Mouse (Mus musculus): ENCODE data around the gene Kcnh4. TPM values are rescaled to one million over a fixed set of nuclear protein-coding genes. Genes with fewer than 3 reads are reported as not detected.

Kcnh4 gene
- polyA plus RNA-seq, 1 experiment, result 0.05 TPM

DNA sequence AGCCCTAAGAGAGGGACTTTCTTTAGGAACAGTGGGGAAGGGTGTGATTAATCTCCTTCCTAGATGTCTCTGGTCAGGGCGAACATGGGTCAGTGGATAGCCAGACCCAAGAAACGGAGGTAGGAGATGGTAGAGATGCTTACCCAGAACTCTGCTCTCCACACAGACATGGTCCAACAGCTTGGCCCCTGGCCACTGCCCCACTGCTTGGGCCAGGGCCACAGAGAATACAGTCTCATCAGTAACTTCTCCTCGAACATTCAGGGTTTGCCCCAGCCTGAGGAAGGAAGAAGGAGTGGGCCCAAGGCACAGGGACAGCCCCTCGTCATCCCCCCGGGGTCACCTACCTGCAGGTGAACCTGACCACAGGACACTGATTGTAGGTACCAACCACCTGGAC, 8.1 kb upstream of the Kcnh4 start:
- Histone ChIP-seq H3ac (ENCODE audit: control insufficient read depth, insufficient read length) (no peak overlapping the region), H3K4me2 (ENCODE audit: low read depth) (no peak overlapping the region), H3K27me3 (ENCODE audit: control insufficient read depth, insufficient read depth, insufficient read length) (peaks cover 3% of the 10 kb centered on the region), H3K36me3 (ENCODE audit: control insufficient read depth, insufficient read depth) (no peaks in the 10 kb centered on the region), H3K4me3 (no peak overlapping the region), H3K79me2 (ENCODE audit: control insufficient read depth, insufficient read depth) (no peaks in the 10 kb centered on the region)
- TF ChIP-seq POLR2AphosphoS2 (IDR thresholded peaks at IDR 0.05; ENCODE audit: insufficient read length, low read depth) (no peak), E2F4 (IDR thresholded peaks at IDR 0.05; ENCODE audit: insufficient read depth) (no peak)

DNA sequence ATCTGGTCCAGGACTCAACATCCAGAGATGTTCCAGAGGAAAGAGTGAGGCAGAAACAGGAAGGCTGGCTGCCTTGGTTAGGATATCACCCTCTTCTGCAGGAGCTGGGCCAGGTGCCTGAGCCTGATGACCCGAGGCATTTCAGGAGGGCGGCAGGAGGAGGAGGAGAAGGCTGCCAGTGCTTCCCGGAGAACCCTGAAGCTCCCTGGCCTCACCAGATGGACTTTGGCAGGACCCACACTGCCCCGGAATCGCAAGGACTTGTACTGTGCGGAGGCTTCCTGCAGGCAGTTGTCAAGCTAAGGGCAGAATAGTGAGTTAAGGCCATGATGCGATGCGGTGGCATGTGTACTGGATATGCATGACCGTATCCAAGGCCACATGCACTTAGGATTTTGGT, 7.0 kb upstream of the Kcnh4 start:
- TF ChIP-seq TCF3 (IDR thresholded peaks at IDR 0.05; ENCODE audit: insufficient read length, low read depth) (no peak), POLR2AphosphoS2 (IDR thresholded peaks at IDR 0.05; ENCODE audit: insufficient read length, low read depth) (no peak), MYOD1 (IDR thresholded peaks at IDR 0.05; ENCODE audit: control insufficient read depth in 1 of 3, insufficient read length in 2 of 3, low read depth in 2 of 3) (no peak), MAX (IDR thresholded peaks at IDR 0.05; ENCODE audit: low read depth) (no peak), E2F4 (IDR thresholded peaks at IDR 0.05; ENCODE audit: insufficient read depth) (no peak), USF1 (IDR thresholded peaks at IDR 0.05; ENCODE audit: low read depth) (no peak), TCF12 (IDR thresholded peaks at IDR 0.05; ENCODE audit: insufficient read depth, poor library complexity, severe bottlenecking) (no peak), POLR2A (IDR thresholded peaks at IDR 0.05; ENCODE audit: insufficient read length, low read depth) (no peak), SRF (IDR thresholded peaks at IDR 0.05; ENCODE audit: control insufficient read depth, insufficient read length, low read depth) (no peak), MYOG (IDR thresholded peaks at IDR 0.05; ENCODE audit: control insufficient read depth in 1 of 3, insufficient read depth in 1 of 3, insufficient read length in 2 of 3, low read depth in 2 of 3) (no peak), CEBPB (IDR thresholded peaks at IDR 0.05; ENCODE audit: insufficient read depth, poor library complexity, severe bottlenecking) (no peak), REST (IDR thresholded peaks at IDR 0.05; ENCODE audit: insufficient read depth, insufficient read length) (no peak)
- H3K4me3 ChIP-seq, result no peak overlapping the region
- no peaks in the 10 kb centered on the region for H3K36me3 ChIP-seq (ENCODE audit: control insufficient read depth, insufficient read depth)
- H3K4me2 ChIP-seq (ENCODE audit: low read depth), result no peak overlapping the region
- no peaks in the 10 kb centered on the region for H3K79me2 ChIP-seq (ENCODE audit: control insufficient read depth, insufficient read depth)
- H3ac ChIP-seq (ENCODE audit: control insufficient read depth, insufficient read length), result no peak overlapping the region
- H3K27me3 ChIP-seq (ENCODE audit: control insufficient read depth, insufficient read depth, insufficient read length), result peaks cover 15% of the 10 kb centered on the region

DNA sequence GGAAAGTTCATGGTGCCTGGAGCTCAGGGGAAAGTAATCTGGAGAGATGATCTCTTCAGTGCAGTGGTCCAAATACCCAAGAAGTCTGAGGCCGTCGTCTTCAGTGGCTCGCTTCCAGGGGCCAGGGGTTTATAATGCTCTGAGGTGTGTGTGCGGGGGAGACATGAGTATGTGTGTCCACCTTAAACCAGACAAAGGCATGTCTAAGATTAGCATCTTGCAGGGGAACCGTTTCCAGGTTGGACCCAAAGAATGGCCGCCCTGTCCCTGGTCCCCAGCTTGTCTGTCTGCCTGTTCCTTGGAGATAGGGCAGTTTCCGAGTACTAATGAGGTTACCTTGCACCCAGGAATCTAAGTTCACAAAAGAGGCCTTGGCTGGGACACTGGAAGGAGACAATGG, 3.1 kb upstream of the Kcnh4 start, which contains the start of gene Hcrt:
Hcrt (minus strand) TSS at position 101 of the 400 bp plus-strand sequence.
- no peaks in the 10 kb centered on the region for H3K36me3 ChIP-seq (ENCODE audit: control insufficient read depth, insufficient read depth)
- peaks cover 48% of the 10 kb centered on the region for H3K27me3 ChIP-seq (ENCODE audit: control insufficient read depth, insufficient read depth, insufficient read length)
- H3K4me2 ChIP-seq (ENCODE audit: low read depth), result no peak within 1 kb of the TSS
- no peaks in the 10 kb centered on the region for H3K79me2 ChIP-seq (ENCODE audit: control insufficient read depth, insufficient read depth)
- H3K4me3 ChIP-seq, result no peak within 1 kb of the TSS
- no peak within 1 kb of the TSS for H3ac ChIP-seq (ENCODE audit: control insufficient read depth, insufficient read length)
- TF ChIP-seq SRF (IDR thresholded peaks at IDR 0.05; ENCODE audit: control insufficient read depth, insufficient read length, low read depth), result no peak

DNA sequence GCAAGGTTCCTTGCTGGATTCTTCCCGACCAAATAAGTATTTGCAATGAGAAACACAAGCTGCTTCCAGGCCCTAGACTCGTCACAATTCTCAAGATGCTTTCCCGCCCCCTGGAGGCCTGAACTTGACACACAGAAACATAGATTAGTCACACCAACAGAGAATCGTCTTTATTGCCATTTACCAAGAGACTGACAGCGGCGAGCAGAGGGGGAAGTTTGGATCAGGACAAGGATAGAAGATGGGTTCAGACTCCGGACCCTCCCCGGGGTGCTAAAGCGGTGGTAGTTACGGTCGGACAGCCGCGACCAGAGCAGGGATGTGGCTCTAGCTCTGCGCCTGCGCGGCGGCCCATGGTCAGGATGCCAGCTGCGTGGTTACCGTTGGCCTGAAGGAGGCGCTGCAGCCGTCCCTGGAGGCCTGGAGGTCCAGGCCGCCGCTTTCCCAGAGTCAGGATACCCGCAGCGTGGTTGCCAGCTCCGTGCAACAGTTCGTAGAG, 1.9 kb upstream of the Kcnh4 start:
- H3ac ChIP-seq (ENCODE audit: control insufficient read depth, insufficient read length), result no peak overlapping the region
- H3K79me2 ChIP-seq (ENCODE audit: control insufficient read depth, insufficient read depth), result no peaks in the 10 kb centered on the region
- no peak overlapping the region for H3K4me3 ChIP-seq
- H3K27me3 ChIP-seq (ENCODE audit: control insufficient read depth, insufficient read depth, insufficient read length), result peaks cover 53% of the 10 kb centered on the region
- H3K4me2 ChIP-seq (ENCODE audit: low read depth), result no peak overlapping the region
- no peaks in the 10 kb centered on the region for H3K36me3 ChIP-seq (ENCODE audit: control insufficient read depth, insufficient read depth)
- peak in 1 of 3 experiments; percentile 23 for TF ChIP-seq MYOG (IDR thresholded peaks at IDR 0.05; ENCODE audit: control insufficient read depth in 1 of 3, insufficient read depth in 1 of 3, insufficient read length in 2 of 3, low read depth in 2 of 3)
- TF ChIP-seq POLR2A (IDR thresholded peaks at IDR 0.05; ENCODE audit: insufficient read length, low read depth), result no peak

DNA sequence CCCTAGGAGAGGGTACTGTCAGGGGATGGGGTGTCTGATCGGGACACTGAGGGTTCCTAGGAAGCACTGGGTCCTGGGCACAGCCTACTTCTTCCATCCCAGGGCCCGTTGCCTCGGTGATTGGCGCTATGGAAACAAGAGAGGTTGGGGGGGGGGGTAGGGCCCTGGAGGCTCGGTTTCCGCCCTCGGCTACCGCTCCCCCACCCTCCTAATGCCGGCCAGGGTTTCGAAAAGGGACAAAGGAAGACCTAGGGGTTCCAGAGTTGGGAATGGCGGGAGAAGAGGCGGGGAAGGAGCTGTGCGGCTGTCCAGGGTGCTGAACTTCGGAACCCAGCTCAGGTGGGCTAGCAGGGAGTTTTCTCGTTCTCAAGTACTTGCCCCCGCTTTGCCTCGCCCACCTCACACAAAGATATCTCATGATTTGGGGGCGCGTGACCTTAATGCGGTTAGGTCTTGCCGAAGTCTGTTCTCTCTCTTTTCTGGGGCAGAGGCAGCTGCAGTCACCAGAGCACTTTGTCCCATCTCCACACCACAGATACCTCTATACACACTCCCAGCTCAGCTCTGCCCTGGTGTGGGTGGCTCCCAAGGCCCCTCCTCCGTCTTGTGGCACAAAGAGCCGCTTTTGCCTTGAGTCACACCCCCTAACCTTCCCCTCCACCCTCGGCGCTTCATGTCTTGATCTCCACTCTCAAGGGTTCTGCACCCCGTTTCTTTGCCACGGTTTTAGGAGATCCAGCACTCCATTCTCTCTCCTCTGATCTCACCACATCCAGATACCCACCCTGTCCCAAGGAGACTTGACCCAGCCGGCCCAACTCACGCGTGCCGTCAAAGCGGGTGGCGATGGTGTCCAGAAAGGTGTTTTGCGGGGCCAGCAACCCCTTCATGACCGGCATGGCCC, 783 bp downstream of the Kcnh4 start:
- Histone ChIP-seq H3K36me3 (ENCODE audit: control insufficient read depth, insufficient read depth) (no peaks in the 10 kb centered on the region), H3K4me3 (no peak overlapping the region), H3K4me2 (ENCODE audit: low read depth) (no peak overlapping the region), H3K79me2 (ENCODE audit: control insufficient read depth, insufficient read depth) (no peaks in the 10 kb centered on the region), H3K27me3 (ENCODE audit: control insufficient read depth, insufficient read depth, insufficient read length) (peaks cover 74% of the 10 kb centered on the region), H3ac (ENCODE audit: control insufficient read depth, insufficient read length) (no peak overlapping the region)
- TF ChIP-seq REST (IDR thresholded peaks at IDR 0.05; ENCODE audit: insufficient read depth, insufficient read length) (peak; percentile 89), MYOD1 (IDR thresholded peaks at IDR 0.05; ENCODE audit: control insufficient read depth in 1 of 3, insufficient read length in 2 of 3, low read depth in 2 of 3) (no peak)

DNA sequence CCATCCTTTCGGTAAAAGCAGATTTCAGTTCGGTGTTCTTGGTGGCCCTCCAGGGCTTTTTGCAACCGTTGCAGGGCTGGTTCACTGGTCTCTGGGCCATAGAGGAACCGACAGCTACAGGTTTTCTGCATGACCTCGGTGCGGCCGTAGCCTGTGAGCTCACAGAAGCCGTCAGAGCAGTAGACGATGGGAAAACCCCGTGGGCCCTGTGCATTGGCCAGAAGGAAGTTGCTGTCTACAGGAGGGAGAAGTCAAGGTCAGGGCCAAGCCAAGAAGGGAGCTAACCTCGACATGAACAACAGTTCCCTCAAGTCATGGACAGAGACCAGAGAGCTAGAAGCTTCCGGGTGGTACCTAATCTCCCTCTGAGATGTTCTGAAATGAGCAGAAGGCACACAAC, 2.2 kb downstream of the Kcnh4 start:
- Histone ChIP-seq H3K27me3 (ENCODE audit: control insufficient read depth, insufficient read depth, insufficient read length) (peaks cover 82% of the 10 kb centered on the region), H3K36me3 (ENCODE audit: control insufficient read depth, insufficient read depth) (no peaks in the 10 kb centered on the region), H3ac (ENCODE audit: control insufficient read depth, insufficient read length) (no peak overlapping the region), H3K79me2 (ENCODE audit: control insufficient read depth, insufficient read depth) (no peaks in the 10 kb centered on the region), H3K4me2 (ENCODE audit: low read depth) (no peak overlapping the region), H3K4me3 (no peak overlapping the region)
- TF ChIP-seq REST (IDR thresholded peaks at IDR 0.05; ENCODE audit: insufficient read depth, insufficient read length) (no peak), TCF12 (IDR thresholded peaks at IDR 0.05; ENCODE audit: insufficient read depth, poor library complexity, severe bottlenecking) (no peak), MYOG (IDR thresholded peaks at IDR 0.05; ENCODE audit: control insufficient read depth in 1 of 3, insufficient read depth in 1 of 3, insufficient read length in 2 of 3, low read depth in 2 of 3) (no peak), SRF (IDR thresholded peaks at IDR 0.05; ENCODE audit: control insufficient read depth, insufficient read length, low read depth) (no peak), MAX (IDR thresholded peaks at IDR 0.05; ENCODE audit: low read depth) (no peak), POLR2AphosphoS2 (IDR thresholded peaks at IDR 0.05; ENCODE audit: insufficient read length, low read depth) (no peak), POLR2A (IDR thresholded peaks at IDR 0.05; ENCODE audit: insufficient read length, low read depth) (no peak), USF1 (IDR thresholded peaks at IDR 0.05; ENCODE audit: low read depth) (no peak), CEBPB (IDR thresholded peaks at IDR 0.05; ENCODE audit: insufficient read depth, poor library complexity, severe bottlenecking) (no peak)

Data from myocyte (in vitro differentiated cells).